Mouse (Mus musculus) T-helper 17 cell (primary cell): ENCODE data around the gene Piga.

Source experiments
- in situ Hi-C, 2 experiments: fragments of 300-600 bp; cut with MboI, MseI; formaldehyde crosslinking; loops; 1 replicate in 1 of 2; 2 replicates in 1 of 2; pipeline ENCODE4 v1.15.1; 2025; ENCODE audit warnings: high pct_unique_total_duplicates in 2 of 2

Piga gene

DNA sequence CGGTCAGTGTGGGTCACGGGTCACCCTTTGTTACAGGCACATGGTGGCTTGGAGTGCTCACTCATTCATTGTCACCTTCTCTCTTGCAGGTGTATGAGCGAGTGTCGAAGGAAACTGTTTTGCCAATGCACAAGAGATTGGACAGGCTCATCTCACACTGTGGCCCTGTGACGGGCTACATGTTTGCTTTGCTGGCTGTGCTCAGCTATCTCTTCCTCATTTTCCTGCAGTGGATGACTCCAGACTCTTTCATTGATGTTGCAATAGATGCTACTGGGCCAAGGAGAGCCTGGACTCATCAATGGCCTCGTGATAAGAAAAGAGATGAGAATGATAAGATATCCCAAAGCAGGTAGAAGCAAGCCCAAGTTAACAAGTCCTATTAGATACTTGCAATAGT, 12.0 kb downstream of the Piga start:
- in situ Hi-C loops, result no loop called here

DNA sequence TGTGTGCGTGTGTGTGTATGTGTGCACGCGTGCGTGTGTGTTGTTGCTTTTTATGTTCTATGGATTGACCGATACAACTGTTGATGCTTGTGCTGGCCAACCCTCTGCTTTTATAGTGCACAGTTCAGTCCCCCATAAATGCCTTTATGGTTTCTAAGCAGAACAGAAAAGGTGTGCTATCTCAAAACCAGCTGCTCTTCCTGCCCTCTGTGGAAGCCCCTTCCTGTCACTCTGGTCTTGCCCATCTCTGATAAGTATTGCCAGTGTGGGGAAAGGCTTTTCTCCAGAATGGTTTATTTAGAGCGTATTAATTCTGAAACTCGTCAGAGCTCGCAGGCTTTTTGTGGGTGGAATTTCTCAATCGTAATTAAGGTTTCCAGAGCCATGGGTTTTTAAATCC, 13.1 kb downstream of the Piga start:
- in situ Hi-C loops, result no loop called here

DNA sequence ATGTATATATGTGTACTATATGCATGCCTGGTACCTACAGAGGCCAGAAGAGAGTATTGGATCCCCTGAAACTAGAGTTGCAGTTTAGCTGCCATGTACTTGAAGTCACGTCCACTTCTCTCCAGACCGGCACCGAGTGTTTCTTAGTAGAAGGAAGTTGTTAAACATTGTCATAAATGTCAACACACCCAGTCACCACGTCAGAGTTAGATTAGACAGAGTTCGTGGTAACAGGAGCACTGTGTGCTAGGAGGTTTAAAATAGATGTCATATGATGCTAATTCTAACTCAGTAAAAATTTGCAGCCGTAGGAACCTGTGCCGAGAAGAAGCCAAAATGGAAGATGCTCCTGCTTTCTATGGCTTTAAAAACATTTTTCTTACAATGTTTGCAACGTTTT, 17.1 kb downstream of the Piga start, which contains the start of gene Asb11:
Asb11 (plus strand) TSS at position 286 of the 400 bp plus-strand sequence.
- in situ Hi-C loops, result no loop called here

DNA sequence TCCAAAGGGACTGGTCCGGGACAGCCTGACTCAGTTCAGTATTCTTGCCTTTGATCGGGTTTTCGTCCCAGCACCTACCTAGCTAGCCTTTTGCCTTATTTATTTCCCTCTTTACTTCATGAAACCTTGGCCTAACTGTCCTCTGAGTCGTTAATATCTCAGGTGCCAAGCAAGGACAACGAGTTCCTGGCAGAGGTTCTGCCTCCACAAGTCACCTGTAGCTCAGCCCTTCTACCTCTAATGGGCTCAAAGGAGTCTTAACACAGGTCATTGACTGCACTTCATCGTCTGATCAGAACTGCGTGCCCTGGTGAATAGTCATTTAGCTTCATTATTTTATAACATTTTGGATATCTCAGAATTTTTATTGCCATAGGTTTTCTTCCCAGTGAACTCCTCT, 19.9 kb downstream of the Piga start:
- in situ Hi-C loops, result no loop called here

DNA sequence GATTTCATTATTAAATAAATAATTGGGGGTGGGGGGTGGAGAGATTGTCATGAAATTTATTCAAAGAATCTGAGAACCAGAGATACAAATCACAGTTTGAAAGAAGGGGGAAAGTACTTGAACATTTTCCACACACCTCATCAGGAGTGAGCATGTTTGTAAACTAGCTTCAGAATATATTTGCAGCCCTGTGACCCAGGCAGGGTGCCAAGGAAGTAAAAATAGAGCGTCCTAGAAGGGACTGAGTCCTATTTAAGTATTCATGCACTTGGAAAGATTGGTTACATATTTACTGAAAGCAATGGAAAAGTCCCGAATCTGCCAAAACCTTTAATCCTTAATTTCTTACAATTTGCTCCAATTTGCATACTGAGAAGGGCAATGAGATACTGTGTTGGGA, 20.6 kb downstream of the Piga start:
- in situ Hi-C loops, result no loop called here

DNA sequence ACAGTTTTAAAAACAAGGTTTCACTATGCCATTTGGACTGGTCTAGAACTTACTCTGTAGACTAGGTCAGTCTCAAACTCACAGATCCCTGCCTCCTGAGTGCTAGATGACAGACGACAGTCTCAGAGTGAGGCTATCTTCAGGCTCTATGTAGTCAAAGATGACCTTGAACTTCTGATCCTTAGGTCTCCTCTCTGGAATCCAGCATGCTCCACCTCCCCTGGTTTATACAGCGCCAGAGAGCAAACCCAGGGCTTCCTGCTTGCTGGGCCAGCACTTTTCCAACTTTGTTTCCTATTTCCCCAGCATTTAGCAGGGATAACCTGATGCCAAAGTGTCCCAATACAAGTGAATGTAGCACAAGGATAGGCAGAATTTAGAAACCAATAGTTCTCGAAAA, 21.1 kb downstream of the Piga start:
- in situ Hi-C loops, result no loop called here

DNA sequence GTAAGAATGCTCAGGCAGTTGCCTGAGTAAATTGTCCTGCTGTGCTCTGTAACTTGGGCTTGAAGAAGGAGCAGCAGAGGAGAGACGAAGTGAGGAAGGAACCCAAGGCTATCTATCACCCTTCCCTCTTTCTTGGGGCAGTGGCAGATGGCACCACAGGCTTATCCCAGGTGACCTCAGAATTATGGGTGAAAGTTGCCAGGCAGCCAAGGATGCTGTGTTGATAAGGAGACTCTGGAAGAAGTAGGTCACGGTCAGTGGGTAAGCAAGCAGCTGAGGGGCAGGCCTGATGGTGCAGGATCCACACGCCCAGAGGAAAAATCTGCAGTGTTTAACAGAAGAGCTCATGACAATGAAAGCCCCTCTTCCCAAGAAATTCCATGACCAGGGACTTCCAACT, 21.7 kb downstream of the Piga start:
- in situ Hi-C loops, result no loop called here

DNA sequence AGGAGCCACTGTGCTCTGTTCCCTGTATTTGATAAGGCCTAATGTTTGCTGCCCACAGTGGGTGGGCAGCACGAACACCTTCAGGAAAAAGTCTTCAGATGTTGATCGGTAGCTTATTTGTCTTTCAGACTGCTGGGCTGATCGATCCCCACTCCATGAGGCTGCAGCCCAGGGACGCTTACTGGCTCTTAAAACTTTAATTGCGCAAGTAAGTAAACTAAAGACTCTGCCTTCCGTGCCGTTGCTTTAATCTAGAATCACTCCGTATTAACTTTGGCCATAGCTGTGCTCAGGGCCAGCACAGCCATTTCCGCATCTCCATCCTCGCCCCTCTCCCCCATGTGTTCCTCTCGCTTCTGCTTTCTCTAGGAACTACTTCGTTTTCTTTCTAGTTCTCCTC, 26.0 kb downstream of the Piga start:
- in situ Hi-C loops, result loop anchor here in 1 of 2 experiments (5.0 kb wide), 1 partner anchor 263 kb away; no protein-coding TSS in a partner anchor

- in situ Hi-C loops, result loop anchor here in 1 of 2 experiments (5.0 kb wide), 1 partner anchor 264 kb away; no protein-coding TSS in a partner anchor
Measured at GRCm38 (mm10) chrX:164446106-164446551, 26.5 kb downstream of the Piga start.

DNA sequence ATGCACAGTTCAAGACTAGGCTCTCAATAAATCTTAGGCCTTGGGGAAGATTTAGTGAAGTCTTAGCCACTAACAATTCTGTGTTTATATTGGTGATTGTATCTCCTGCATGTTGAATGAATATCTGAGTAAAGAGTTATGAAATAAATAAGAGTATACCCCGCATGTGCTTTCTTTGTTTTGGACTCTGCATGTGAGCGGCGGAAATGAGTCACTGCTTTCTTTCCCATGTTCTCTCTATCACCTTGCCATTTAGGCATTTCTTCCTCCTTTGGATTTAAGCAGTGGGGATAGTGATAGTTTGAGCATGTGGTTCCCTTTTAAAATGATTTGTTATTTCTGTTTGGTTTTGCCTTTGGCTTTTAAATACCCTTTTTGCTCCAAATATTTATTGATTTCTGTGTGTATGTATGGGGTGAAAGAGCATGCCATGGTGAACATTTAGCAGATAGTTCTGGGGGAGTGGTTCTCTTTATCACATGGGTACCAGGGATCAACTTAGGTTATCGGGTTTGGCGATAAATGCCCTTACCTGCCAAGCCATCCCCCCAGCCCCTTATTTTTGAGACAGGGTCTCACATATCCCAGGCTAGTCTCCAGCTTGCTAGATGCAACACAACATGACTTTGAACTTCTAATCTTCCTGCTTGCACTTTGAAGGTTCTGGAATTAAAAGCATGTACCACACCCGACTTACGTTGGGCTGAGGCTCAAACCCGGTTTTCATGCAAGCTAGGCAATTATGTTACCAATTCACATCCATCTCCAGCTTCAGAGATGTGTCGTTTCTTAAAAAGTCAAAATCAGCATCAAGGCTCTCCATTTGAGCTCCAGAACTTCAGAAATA, 27.5 kb downstream of the Piga start:
- in situ Hi-C loops, result loop anchor here in 1 of 2 experiments (5.0 kb wide), 1 partner anchor 265 kb away; no protein-coding TSS in a partner anchor

DNA sequence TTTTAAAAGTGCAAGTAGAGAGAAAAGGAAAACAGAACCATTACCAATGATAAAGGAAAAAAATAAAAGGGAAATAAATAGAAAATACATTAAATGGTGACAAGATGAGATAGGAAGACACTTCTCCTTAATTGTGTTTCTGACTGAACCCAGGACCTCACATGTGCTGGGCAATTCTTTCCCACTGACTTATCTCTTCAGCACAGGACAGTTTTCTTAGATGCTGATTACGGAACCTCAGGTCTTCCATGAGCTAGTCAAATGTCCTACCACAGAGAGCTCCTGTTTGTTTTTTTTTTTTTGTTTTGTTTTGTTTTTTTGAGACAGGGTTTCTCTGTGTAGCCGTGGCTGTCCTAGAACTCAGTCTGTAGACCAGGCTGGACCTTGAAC, 28.1 kb downstream of the Piga start:
- in situ Hi-C loops, result loop anchor here in 1 of 2 experiments (5.0 kb wide), 1 partner anchor 265 kb away; no protein-coding TSS in a partner anchor

GRCm38 (mm10) chrX:164449201-164449600, 29.6 kb downstream of the Piga start:
- in situ Hi-C loops, result loop anchor here in 1 of 2 experiments (5.0 kb wide), 1 partner anchor 267 kb away; no protein-coding TSS in a partner anchor

DNA sequence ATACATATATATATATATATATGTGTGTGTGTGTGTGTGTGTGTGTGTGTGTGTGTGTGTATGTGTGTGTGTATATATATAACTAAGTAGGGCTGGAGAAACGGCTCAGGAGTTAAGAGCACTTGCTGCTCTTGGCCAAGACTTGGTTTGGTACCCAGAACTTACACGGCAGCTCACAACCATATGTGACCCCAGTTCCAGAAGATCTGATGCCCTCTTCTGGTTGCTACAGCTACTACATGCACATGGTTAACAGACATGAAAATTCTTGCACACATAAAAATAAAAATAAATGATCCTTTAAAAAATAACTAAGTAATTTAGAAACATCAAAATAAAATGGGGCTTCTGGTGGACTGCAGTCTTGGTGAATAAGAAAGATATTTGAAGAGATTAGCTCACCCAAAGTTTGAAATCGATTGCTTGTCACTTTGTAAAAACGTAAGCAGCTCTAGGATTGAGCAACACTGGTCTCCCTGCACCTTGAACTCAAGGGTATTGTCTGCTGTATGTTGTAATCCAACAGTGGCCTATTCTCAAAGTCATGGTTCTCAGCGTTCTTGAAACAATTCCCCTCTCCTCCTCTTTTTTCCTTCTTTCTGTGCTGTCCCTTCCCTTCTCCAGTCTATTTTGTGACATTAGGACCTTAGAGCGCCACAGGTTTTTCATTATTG, 39.8 kb downstream of the Piga start:
- in situ Hi-C loops, result no loop called here
